Mouse (Mus musculus): ENCODE measurements at regions not wholly inside any gene's neighbourhood (a gene's known extent, or its start where the extent isn't known, plus 50 kb on each side); places are given as distances from the start of the nearest gene placed in this dataset.

- Histone ChIP-seq H3K36me3 (ENCODE audit: control insufficient read depth, insufficient read depth, low read length) (no peaks in the 10 kb centered on the region), H3K27ac (replicated peaks in 1 of 2; ENCODE audit: control insufficient read depth in 1 of 2, insufficient read depth in 1 of 2, low read depth in 2 of 2, low read length in 2 of 2) (no peak overlapping the region), H3K9ac (ENCODE audit: low read length) (no peak overlapping the region), H3K4me3 (ENCODE audit: control insufficient read depth in 1 of 2, insufficient read depth in 1 of 2, low read depth in 1 of 2, low read length in 2 of 2) (no peak overlapping the region), H3K9me3 (ENCODE audit: control insufficient read depth, low read length) (no peaks in the 10 kb centered on the region), H3K27me3 (ENCODE audit: control insufficient read depth, insufficient read depth, low read length) (peaks cover 3% of the 10 kb centered on the region; the same call in 1 of the 2 replicates), H3K4me1 (ENCODE audit: control insufficient read depth in 2 of 2, insufficient read depth in 2 of 2, low read length in 2 of 2) (peaks cover 2 to 8% of the 10 kb centered on the region in 2 experiments; a peak in 2 of 4 replicates), H3K4me2 (ENCODE audit: low read length) (no peak overlapping the region)
- 58% methylated on average over 5 of the region's 5 CpGs for WGBS
- no peak for ATAC-seq (ENCODE audit: insufficient number of reproducible peaks, insufficient read depth, low FRiP score, low read depth)
Observed at GRCm38 (mm10) chr16:24062314-24062713, 73.7 kb upstream of the Bcl6 start.

GRCm38 (mm10) chr16:24061496-24061895 lies 72.8 kb upstream of the Bcl6 start:
- ATAC-seq (ENCODE audit: insufficient number of reproducible peaks, insufficient read depth, low FRiP score, low read depth): no peak
- Histone ChIP-seq H3K4me3 (ENCODE audit: control insufficient read depth in 1 of 2, insufficient read depth in 1 of 2, low read depth in 1 of 2, low read length in 2 of 2) (no peak overlapping the region), H3K4me2 (ENCODE audit: low read length) (no peak overlapping the region), H3K27me3 (ENCODE audit: control insufficient read depth, insufficient read depth, low read length) (peaks cover under 1% of the 10 kb centered on the region; the same call in 1 of the 2 replicates), H3K4me1 (ENCODE audit: control insufficient read depth in 2 of 2, insufficient read depth in 2 of 2, low read length in 2 of 2) (peaks cover 10 to 14% of the 10 kb centered on the region in 2 experiments; a peak in 2 of 4 replicates), H3K9ac (ENCODE audit: low read length) (no peak overlapping the region), H3K27ac (replicated peaks in 1 of 2; ENCODE audit: control insufficient read depth in 1 of 2, insufficient read depth in 1 of 2, low read depth in 2 of 2, low read length in 2 of 2) (no peak overlapping the region), H3K9me3 (ENCODE audit: control insufficient read depth, low read length) (no peaks in the 10 kb centered on the region), H3K36me3 (ENCODE audit: control insufficient read depth, insufficient read depth, low read length) (no peaks in the 10 kb centered on the region)
- WGBS: 78% methylated on average over 4 of the region's 4 CpGs

DNA sequence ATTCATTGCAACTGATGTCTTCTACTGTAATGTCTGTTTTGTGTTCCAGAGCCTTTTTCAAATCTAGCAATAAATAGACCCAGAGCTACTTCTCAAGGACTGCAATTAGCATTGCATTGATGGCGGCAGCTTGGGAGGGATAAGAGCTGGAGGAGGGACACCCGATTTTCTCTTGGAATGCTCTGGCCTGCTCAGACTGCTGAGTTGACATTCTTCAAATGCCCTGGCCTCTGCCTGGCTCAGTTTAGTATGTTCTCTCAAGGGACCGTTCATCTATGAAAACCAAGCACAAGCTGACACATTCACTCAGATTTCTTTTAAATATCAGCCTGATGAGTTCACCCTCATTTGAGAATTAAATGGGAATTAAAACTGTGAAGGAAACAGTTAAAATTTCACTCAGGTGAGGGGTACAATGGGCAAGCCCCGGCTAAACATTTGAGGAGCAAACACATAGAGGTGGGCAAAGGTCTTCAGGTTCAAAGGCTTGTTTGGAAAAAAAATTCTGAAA lies 70.5 kb upstream of the Bcl6 start:
- H3K36me3 ChIP-seq (ENCODE audit: control insufficient read depth, insufficient read depth, low read length): no peaks in the 10 kb centered on the region
- 42% methylated on average over 4 of the region's 4 CpGs for WGBS
- H3K9ac ChIP-seq (ENCODE audit: low read length): no peak overlapping the region
- H3K9me3 ChIP-seq (ENCODE audit: control insufficient read depth, low read length): no peaks in the 10 kb centered on the region
- no peak overlapping the region for H3K4me2 ChIP-seq (ENCODE audit: low read length)
- ATAC-seq (ENCODE audit: insufficient number of reproducible peaks, insufficient read depth, low FRiP score, low read depth): no peak
- no peaks in the 10 kb centered on the region for H3K27me3 ChIP-seq (ENCODE audit: control insufficient read depth, insufficient read depth, low read length)
- no peak overlapping the region for H3K4me3 ChIP-seq (ENCODE audit: control insufficient read depth in 1 of 2, insufficient read depth in 1 of 2, low read depth in 1 of 2, low read length in 2 of 2)
- H3K27ac ChIP-seq (replicated peaks in 1 of 2; ENCODE audit: control insufficient read depth in 1 of 2, insufficient read depth in 1 of 2, low read depth in 2 of 2, low read length in 2 of 2): no peak overlapping the region
- peaks cover 12 to 14% of the 10 kb centered on the region in 2 experiments; a peak in 2 of 4 replicates for H3K4me1 ChIP-seq (ENCODE audit: control insufficient read depth in 2 of 2, insufficient read depth in 2 of 2, low read length in 2 of 2)

- Histone ChIP-seq H3K4me3 (ENCODE audit: control insufficient read depth in 1 of 2, insufficient read depth in 1 of 2, low read depth in 1 of 2, low read length in 2 of 2) (no peak overlapping the region), H3K27me3 (ENCODE audit: control insufficient read depth, insufficient read depth, low read length) (no peaks in the 10 kb centered on the region), H3K9ac (ENCODE audit: low read length) (no peak overlapping the region), H3K9me3 (ENCODE audit: control insufficient read depth, low read length) (no peaks in the 10 kb centered on the region), H3K36me3 (ENCODE audit: control insufficient read depth, insufficient read depth, low read length) (no peaks in the 10 kb centered on the region), H3K27ac (replicated peaks in 1 of 2; ENCODE audit: control insufficient read depth in 1 of 2, insufficient read depth in 1 of 2, low read depth in 2 of 2, low read length in 2 of 2) (no peak overlapping the region), H3K4me1 (ENCODE audit: control insufficient read depth in 2 of 2, insufficient read depth in 2 of 2, low read length in 2 of 2) (peaks cover 9 to 10% of the 10 kb centered on the region in 2 experiments; a peak in 2 of 4 replicates), H3K4me2 (ENCODE audit: low read length) (no peak overlapping the region)
- 0 out of 2 replicates have a peak, but pooled peaks have one; percentile 17 for ATAC-seq (ENCODE audit: insufficient number of reproducible peaks, insufficient read depth, low FRiP score, low read depth)
- 37% methylated on average over 11 of the region's 11 CpGs for WGBS
Observed at GRCm38 (mm10) chr16:24056885-24057531, 68.4 kb upstream of the Bcl6 start.

DNA sequence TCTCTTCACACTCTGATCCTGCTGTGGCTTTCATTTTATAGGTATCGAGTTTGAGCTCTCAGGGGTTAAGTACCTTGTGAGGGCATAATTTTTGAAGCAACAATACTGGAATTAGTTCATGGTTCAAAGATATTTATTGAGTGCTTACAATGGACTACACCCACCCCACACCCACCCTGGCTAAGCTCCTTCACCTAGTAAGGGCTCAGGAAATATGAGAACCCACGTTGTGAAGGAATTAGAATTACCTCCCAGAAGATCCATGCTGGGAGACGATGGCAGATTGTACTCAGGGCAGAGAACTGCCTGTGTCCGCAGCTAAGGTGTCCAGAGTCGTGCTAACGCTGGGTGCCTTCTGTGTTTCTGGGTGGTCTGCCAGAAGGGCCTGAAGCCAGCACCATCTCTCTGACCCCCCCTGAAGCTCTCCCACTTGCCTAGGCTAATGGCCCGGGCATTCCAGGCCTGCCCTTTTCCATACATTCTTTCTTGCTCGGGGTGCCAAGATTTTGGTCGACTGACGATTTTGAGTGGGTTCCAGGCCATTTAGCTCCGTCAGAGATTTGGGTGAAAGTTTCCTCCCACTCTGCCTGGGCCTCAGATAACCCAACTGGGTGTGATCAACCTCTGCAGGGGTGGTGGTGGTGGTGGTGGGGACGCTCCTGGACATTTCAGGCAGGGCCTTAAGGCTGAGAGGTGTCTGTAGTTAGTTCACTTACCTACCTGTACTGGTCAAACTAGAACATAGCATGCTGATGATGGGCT lies 67.7 kb upstream of the Bcl6 start:
- Histone ChIP-seq H3K9ac (ENCODE audit: low read length) (no peak overlapping the region), H3K27me3 (ENCODE audit: control insufficient read depth, insufficient read depth, low read length) (no peaks in the 10 kb centered on the region), H3K4me2 (ENCODE audit: low read length) (no peak overlapping the region), H3K4me3 (ENCODE audit: control insufficient read depth in 1 of 2, insufficient read depth in 1 of 2, low read depth in 1 of 2, low read length in 2 of 2) (no peak overlapping the region), H3K27ac (replicated peaks in 1 of 2; ENCODE audit: control insufficient read depth in 1 of 2, insufficient read depth in 1 of 2, low read depth in 2 of 2, low read length in 2 of 2) (no peak overlapping the region), H3K9me3 (ENCODE audit: control insufficient read depth, low read length) (no peaks in the 10 kb centered on the region), H3K4me1 (ENCODE audit: control insufficient read depth in 2 of 2, insufficient read depth in 2 of 2, low read length in 2 of 2) (peaks cover 9 to 10% of the 10 kb centered on the region in 2 experiments; a peak in 2 of 4 replicates), H3K36me3 (ENCODE audit: control insufficient read depth, insufficient read depth, low read length) (no peaks in the 10 kb centered on the region)
- 63% methylated on average over 12 of the region's 12 CpGs for WGBS
- ATAC-seq (ENCODE audit: insufficient number of reproducible peaks, insufficient read depth, low FRiP score, low read depth): no peak

GRCm38 (mm10) chr16:24054293-24054692 lies 65.6 kb upstream of the Bcl6 start:
- WGBS: 94% methylated on average over 3 of the region's 3 CpGs
- H3K4me2 ChIP-seq (ENCODE audit: low read length): no peak overlapping the region
- peaks cover 9 to 10% of the 10 kb centered on the region in 2 experiments; a peak in 2 of 4 replicates for H3K4me1 ChIP-seq (ENCODE audit: control insufficient read depth in 2 of 2, insufficient read depth in 2 of 2, low read length in 2 of 2)
- no peaks in the 10 kb centered on the region for H3K9me3 ChIP-seq (ENCODE audit: control insufficient read depth, low read length)
- ATAC-seq (ENCODE audit: insufficient number of reproducible peaks, insufficient read depth, low FRiP score, low read depth): no peak
- no peak overlapping the region for H3K27ac ChIP-seq (replicated peaks in 1 of 2; ENCODE audit: control insufficient read depth in 1 of 2, insufficient read depth in 1 of 2, low read depth in 2 of 2, low read length in 2 of 2)
- H3K4me3 ChIP-seq (ENCODE audit: control insufficient read depth in 1 of 2, insufficient read depth in 1 of 2, low read depth in 1 of 2, low read length in 2 of 2): no peak overlapping the region
- no peak overlapping the region for H3K9ac ChIP-seq (ENCODE audit: low read length)
- no peaks in the 10 kb centered on the region for H3K27me3 ChIP-seq (ENCODE audit: control insufficient read depth, insufficient read depth, low read length)
- no peaks in the 10 kb centered on the region for H3K36me3 ChIP-seq (ENCODE audit: control insufficient read depth, insufficient read depth, low read length)

DNA sequence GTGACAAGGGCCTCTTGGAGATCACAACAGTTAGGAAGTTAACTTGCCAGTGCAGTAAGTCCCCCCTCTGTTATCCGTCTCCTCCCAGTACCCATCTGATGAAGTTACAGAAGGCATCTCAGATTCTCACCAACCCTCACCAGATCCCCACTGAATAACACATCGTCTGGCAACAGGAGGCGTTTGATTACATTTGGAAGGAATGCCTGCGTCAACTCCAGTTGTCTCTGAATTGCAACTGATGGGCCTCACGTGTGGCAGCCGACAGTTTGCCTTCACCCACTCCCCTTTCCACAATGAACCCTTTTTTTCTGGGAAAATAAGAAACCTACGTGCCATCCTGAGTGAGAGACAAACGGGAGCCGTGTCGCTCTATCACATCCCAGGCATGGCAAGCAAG lies 64.8 kb upstream of the Bcl6 start:
- H3K36me3 ChIP-seq (ENCODE audit: control insufficient read depth, insufficient read depth, low read length): no peaks in the 10 kb centered on the region
- H3K9me3 ChIP-seq (ENCODE audit: control insufficient read depth, low read length): no peaks in the 10 kb centered on the region
- no peak overlapping the region for H3K9ac ChIP-seq (ENCODE audit: low read length)
- no peak for ATAC-seq (ENCODE audit: insufficient number of reproducible peaks, insufficient read depth, low FRiP score, low read depth)
- H3K27ac ChIP-seq (replicated peaks in 1 of 2; ENCODE audit: control insufficient read depth in 1 of 2, insufficient read depth in 1 of 2, low read depth in 2 of 2, low read length in 2 of 2): no peak overlapping the region
- H3K4me1 ChIP-seq (ENCODE audit: control insufficient read depth in 2 of 2, insufficient read depth in 2 of 2, low read length in 2 of 2): peaks cover 6 to 10% of the 10 kb centered on the region in 2 experiments; a peak in 2 of 4 replicates
- no peak overlapping the region for H3K4me2 ChIP-seq (ENCODE audit: low read length)
- H3K4me3 ChIP-seq (ENCODE audit: control insufficient read depth in 1 of 2, insufficient read depth in 1 of 2, low read depth in 1 of 2, low read length in 2 of 2): no peak overlapping the region
- WGBS: 64% methylated on average over 10 of the region's 10 CpGs
- H3K27me3 ChIP-seq (ENCODE audit: control insufficient read depth, insufficient read depth, low read length): no peaks in the 10 kb centered on the region

Data from heart, embryonic 14.5 days (tissue).